Mouse (Mus musculus): ENCODE data around the gene Spats2l.

Spats2l gene

GRCm38 (mm10) chr1:57969327-57970271 is 195.6 kb downstream of the Spats2l start:
- DNase-seq (ENCODE audit: low read depth, low spot score), result peak; percentile 84

GRCm38 (mm10) chr1:57971588-57971987 is 197.6 kb downstream of the Spats2l start:
- no peak for DNase-seq (ENCODE audit: low read depth, low spot score)

- no peak for DNase-seq (ENCODE audit: low read depth, low spot score)
These were observed 202.9 kb downstream of the Spats2l start for GRCm38 (mm10) chr1:57976860-57977259.

- peak; percentile 61 for DNase-seq (ENCODE audit: low read depth, low spot score)
These were observed 215.2 kb downstream of the Spats2l start for GRCm38 (mm10) chr1:57989052-57989600.

- DNase-seq (ENCODE audit: low read depth, low spot score), result no peak
These were observed 217.3 kb downstream of the Spats2l start for GRCm38 (mm10) chr1:57991277-57991676.

GRCm38 (mm10) chr1:57995432-57996132 is 221.6 kb downstream of the Spats2l start, which contains the start of gene Sgo2a:
Gene Sgo2a (plus strand): TSS chr1:57995971.
- DNase-seq (ENCODE audit: low read depth, low spot score), result peak; percentile 94

GRCm38 (mm10) chr1:57996133-57996615 is 222.2 kb downstream of the Spats2l start:
- DNase-seq (ENCODE audit: low read depth, low spot score), result no peak
